Mouse (Mus musculus) MEL (cell line): ENCODE data around the gene Ctsa. TPM values are rescaled to one million over a fixed set of nuclear protein-coding genes. Genes with fewer than 3 reads are reported as not detected.
"Not testable (repeated sequence)": the region's sequence is repeated elsewhere in the genome, so short reads cannot be mapped to it uniquely, and the experiment has no call there.

Source experiments
- DNase-seq: peaks from one replicate; pipeline ENCODE4 v3.0.0; 2011; ENCODE audit warnings: low read depth, low spot score
- H3K27ac ChIP-seq: 2 replicates; pipeline ENCODE4 v1.5.1; 2012; ENCODE audit warnings: low read depth, mild to moderate bottlenecking, control low read depth, low read length, moderate library complexity; ENCODE audit not compliant: control insufficient read depth
- H3K27me3 ChIP-seq, 2 experiments: fragments of 150-350 bp in 1 of 2; sonication (generic) in 1 of 2; 2 replicates each; pipeline ENCODE4 v1.6.1; 2012; ENCODE audit warnings: low read length in 2 of 2, mild to moderate bottlenecking in 2 of 2, improper control_type of control experiment in 1 of 2, moderate library complexity in 1 of 2; ENCODE audit not compliant: insufficient read depth in 2 of 2, control insufficient read depth in 1 of 2
- H3K36me3 ChIP-seq, 2 experiments: 2 replicates each; pipeline ENCODE4 v1.6.1; 2012 to 2014; ENCODE audit warnings: low read length in 2 of 2, improper control_type of control experiment in 1 of 2, inconsistent platforms in 1 of 2, mild to moderate bottlenecking in 1 of 2; ENCODE audit not compliant: insufficient read depth in 2 of 2, control insufficient read depth in 1 of 2
- H3K4me1 ChIP-seq, 2 experiments: fragments of 150-350 bp in 1 of 2; sonication (generic) in 1 of 2; 2 replicates each; pipeline ENCODE4 v1.6.1; 2012; ENCODE audit warnings: low read length in 2 of 2, improper control_type of control experiment in 1 of 2, mild to moderate bottlenecking in 1 of 2; ENCODE audit not compliant: insufficient read depth in 2 of 2, control insufficient read depth in 1 of 2
- H3K4me3 ChIP-seq, 2 experiments: fragments of 150-350 bp in 1 of 2; sonication (generic) in 1 of 2; 2 replicates each; pipeline ENCODE4 v1.5.1; 2012; ENCODE audit warnings: low read depth in 2 of 2, low read length in 2 of 2, mild to moderate bottlenecking in 2 of 2, moderate library complexity in 2 of 2, control low read depth in 1 of 2, improper control_type of control experiment in 1 of 2; ENCODE audit not compliant: control insufficient read depth in 1 of 2, insufficient read depth in 1 of 2
- H3K79me2 ChIP-seq: 2 replicates; pipeline ENCODE4 v1.6.1; 2012; ENCODE audit warnings: mild to moderate bottlenecking, low read length, moderate library complexity; ENCODE audit not compliant: control insufficient read depth, poor library complexity, insufficient read depth
- H3K9ac ChIP-seq: 2 replicates; pipeline ENCODE4 v1.6.1; 2012; ENCODE audit warnings: low read depth, mild to moderate bottlenecking, control low read depth, low read length, moderate library complexity; ENCODE audit not compliant: control insufficient read depth, poor library complexity, severe bottlenecking
- H3K9me3 ChIP-seq: fragments of 150-350 bp; sonication (generic); replicated peaks from 2 replicates; pipeline ENCODE4 v1.6.1; 2012; ENCODE audit warnings: mild to moderate bottlenecking, low read length, improper control_type of control experiment, moderate library complexity; ENCODE audit not compliant: insufficient read depth
- BHLHE40 ChIP-seq: IDR thresholded peaks from 2 replicates; pipeline ENCODE4 v1.6.1; 2012; ENCODE audit warnings: low read depth, mild to moderate bottlenecking, inconsistent platforms, low read length, improper control_type of control experiment, borderline replicate concordance
- CTCF ChIP-seq, 3 experiments: IDR thresholded peaks in 2 of 3; conservative IDR thresholded peaks in 1 of 3; 2 replicates each; pipeline ENCODE4 v1.5.1; 2011 to 2012; ENCODE audit warnings: low read length in 3 of 3, low read depth in 2 of 3, mild to moderate bottlenecking in 2 of 3, improper control_type of control experiment in 1 of 3, inconsistent platforms in 1 of 3, mixed read lengths in 1 of 3, moderate library complexity in 1 of 3; ENCODE audit not compliant: control insufficient read depth in 1 of 3, insufficient read depth in 1 of 3, poor library complexity in 1 of 3, severe bottlenecking in 1 of 3
- EP300 ChIP-seq, 2 experiments: IDR thresholded peaks; 2 replicates each; pipeline ENCODE4 v1.6.1; 2011; ENCODE audit warnings: improper control_type of control experiment in 2 of 2, low read length in 2 of 2, low read depth in 1 of 2, mild to moderate bottlenecking in 1 of 2
- MAX ChIP-seq: IDR thresholded peaks from 2 replicates; pipeline ENCODE4 v1.6.1; 2011; ENCODE audit warnings: low read length, improper control_type of control experiment
- MYC ChIP-seq: IDR thresholded peaks from 2 replicates; pipeline ENCODE4 v1.6.1; 2011; ENCODE audit warnings: low read depth, mild to moderate bottlenecking, low read length, improper control_type of control experiment, moderate library complexity
- RAD21 ChIP-seq: IDR thresholded peaks from 2 replicates; pipeline ENCODE4 v1.6.1; 2011; ENCODE audit warnings: mild to moderate bottlenecking, low read depth, low read length, improper control_type of control experiment
- TBP ChIP-seq: IDR thresholded peaks from 2 replicates; pipeline ENCODE4 v1.8.0; 2011; ENCODE audit warnings: low read depth, low read length, improper control_type of control experiment
- ZMIZ1 ChIP-seq: IDR thresholded peaks from 2 replicates; pipeline ENCODE4 v1.6.1; 2012; ENCODE audit warnings: low read depth, mild to moderate bottlenecking, inconsistent platforms, low read length, improper control_type of control experiment, moderate library complexity
- ZNF384 ChIP-seq: IDR thresholded peaks from 2 replicates; pipeline ENCODE4 v1.6.1; 2012; ENCODE audit warnings: low read depth, mild to moderate bottlenecking, inconsistent platforms, low read length, improper control_type of control experiment
- polyA plus RNA-seq, 2 experiments: library from polyadenylated mRNA; stranded (reverse) in 1 of 2; unstranded in 1 of 2; fragments of >175 nt in 1 of 2; fragments of >200 nt in 1 of 2; gene quantifications; 2 replicates each; pipeline versions ENCODE4 v1.2.1 to v1.2.4; 2012; ENCODE audit warnings: low replicate concordance in 2 of 2, low read depth in 1 of 2; ENCODE audit not compliant: insufficient read length in 2 of 2, insufficient read depth in 1 of 2, missing spikeins in 1 of 2
- total RNA-seq: library from RNA; depleted of rRNA; stranded (reverse); fragments of 300-350 nt; gene quantifications from 2 replicates; pipeline ENCODE4 v1.2.3, GENCODE M21; 2012

Ctsa gene
- total and polyA plus RNA-seq, 3 experiments = 50.5 to 87.7 TPM; not detected in 1

DNA sequence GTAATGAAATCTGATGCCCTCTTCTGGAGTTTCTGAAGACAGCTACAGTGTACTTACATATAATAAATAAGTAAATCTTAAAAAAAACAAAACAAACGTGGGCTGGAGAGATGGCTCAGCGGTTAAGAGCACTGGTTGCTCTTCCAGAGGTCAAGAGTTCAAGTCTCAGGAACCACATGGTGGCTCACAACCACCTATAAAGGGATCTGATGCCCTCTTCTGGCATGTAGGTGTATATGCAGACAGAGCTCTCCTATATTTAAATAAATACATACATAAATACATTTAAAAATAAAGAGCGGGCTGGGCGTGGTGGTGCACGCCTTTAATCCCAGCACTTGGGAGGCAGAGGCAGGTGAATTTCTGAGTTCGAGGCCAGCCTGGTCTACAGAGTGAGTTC lies 34.1 kb upstream of the Ctsa start:
- not testable (repeated sequence) for H3K4me1 ChIP-seq, H3K9me3 ChIP-seq, H3K4me3 ChIP-seq, H3K9ac ChIP-seq, H3K27ac ChIP-seq, H3K27me3 ChIP-seq
- peak; percentile 58 for DNase-seq
- peaks cover 0 to 15% of the 10 kb centered on the region in 2 experiments; a peak in 3 of 4 replicates for H3K36me3 ChIP-seq
- TF ChIP-seq MYC (peak; percentile 79), RAD21 (peak; percentile 6), TBP (0 out of 2 replicates have a peak, but pooled peaks have one; percentile 22), CTCF (IDR thresholded peaks at IDR 0.05 in 2 of 3, conservative IDR thresholded peaks at IDR 0.05 in 1 of 3; ENCODE audit: control insufficient read depth in 1 of 3, insufficient read depth in 1 of 3, low read depth in 2 of 3, low read length in 3 of 3, poor library complexity in 1 of 3, severe bottlenecking in 1 of 3) (peak; percentile 12 to 44 (median 22); a peak in 3 of 6 replicates)
- peaks cover 15% of the 10 kb centered on the region for H3K79me2 ChIP-seq

DNA sequence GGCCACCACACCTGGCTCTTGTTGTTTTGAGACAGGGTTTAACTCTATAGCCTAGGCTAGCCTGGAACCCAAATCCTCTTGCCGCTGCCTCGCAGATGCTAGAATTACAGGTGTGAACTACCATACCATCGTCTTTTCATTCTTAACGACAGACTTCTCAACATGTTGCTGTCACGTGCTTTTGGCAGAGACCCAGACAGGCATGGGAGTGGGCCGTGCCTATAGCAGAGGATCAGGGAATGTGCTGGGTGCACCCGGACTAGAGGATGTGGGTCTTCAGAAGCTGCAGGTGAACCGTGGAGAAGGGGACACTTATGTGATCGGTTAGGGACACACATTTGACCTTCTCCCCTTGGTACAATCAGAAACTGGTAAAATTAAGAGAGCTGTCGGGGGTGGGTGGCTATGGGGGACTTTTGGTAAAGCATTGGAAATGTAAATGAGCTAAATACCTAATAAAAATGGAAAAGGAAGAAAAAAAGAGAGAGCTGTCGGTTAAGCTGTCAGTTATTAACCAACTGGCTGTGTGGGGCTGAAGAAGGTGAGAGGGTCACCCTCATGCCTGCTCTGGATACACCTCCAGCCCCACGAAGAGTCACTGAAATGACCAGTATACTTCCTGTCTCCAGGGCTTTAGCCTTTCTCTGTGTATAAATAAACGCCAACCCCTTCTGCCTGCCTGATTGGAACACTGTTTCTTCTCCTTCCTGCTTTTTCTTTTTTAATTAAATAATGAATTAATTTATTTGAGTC lies 32.2 kb upstream of the Ctsa start:
- no peak for DNase-seq
- TF ChIP-seq MAX (no peak), ZMIZ1 (no peak)
- TF ChIP-seq, all 39 proteins: peak for 0
- H3K9me3 ChIP-seq = no peaks in the 10 kb centered on the region
- H3K36me3 ChIP-seq = peaks cover 0 to 11% of the 10 kb centered on the region in 2 experiments; a peak in 3 of 4 replicates
- no peak overlapping the region for H3K9ac ChIP-seq
- H3K79me2 ChIP-seq = peaks cover 26% of the 10 kb centered on the region
- peaks cover 7 to 10% of the 10 kb centered on the region in 2 experiments; a peak in 3 of 4 replicates for H3K4me1 ChIP-seq
- no peak overlapping the region for H3K27ac ChIP-seq
- no peak overlapping the region for H3K4me3 ChIP-seq
- no peaks in the 10 kb centered on the region for H3K27me3 ChIP-seq

DNA sequence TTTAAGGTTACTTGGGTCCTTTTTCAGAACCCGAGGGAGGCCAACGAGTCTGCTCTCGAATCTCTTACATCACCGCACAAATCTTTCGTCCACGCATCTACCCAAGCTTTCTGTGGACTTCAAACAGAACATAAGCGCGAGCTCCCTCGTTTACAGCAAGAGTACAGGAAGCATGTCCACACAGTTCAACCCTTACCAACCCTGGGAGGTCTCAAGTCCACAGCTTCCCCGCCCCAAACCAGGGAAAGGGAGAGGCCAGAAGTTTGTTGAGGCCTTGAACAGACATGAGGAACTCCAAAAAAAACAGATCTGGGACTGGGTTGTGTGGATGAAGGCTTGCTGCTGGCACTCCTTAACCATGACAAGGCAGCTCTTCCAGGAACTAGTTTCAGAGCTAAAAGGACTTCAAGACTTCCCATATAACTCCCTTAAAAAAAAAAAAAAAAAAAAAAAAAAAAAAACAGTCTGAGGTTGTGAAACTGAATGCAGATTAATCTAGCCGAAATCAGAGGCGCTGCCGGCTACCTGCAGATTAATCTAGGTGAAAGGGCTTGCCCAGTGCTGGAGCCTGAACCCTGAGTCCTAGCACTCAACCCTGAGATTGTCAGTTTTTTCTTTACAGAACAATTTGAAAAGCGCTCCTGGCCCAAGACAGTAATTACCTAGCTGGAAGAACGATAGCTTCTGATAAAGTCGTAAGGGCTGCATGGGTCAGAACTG lies 29.3 kb upstream of the Ctsa start:
- H3K79me2 ChIP-seq = peaks cover 30% of the 10 kb centered on the region
- peak overlapping the region; percentile 86 for H3K9ac ChIP-seq
- peak overlapping the region; percentile 71 to 78 for H3K4me3 ChIP-seq
- H3K4me1 ChIP-seq = peaks cover 7 to 17% of the 10 kb centered on the region in 2 experiments; a peak in 3 of 4 replicates
- no peaks in the 10 kb centered on the region for H3K9me3 ChIP-seq
- DNase-seq = no peak
- TF ChIP-seq EP300 (IDR thresholded peaks at IDR 0.05; ENCODE audit: low read depth in 1 of 2, low read length in 2 of 2) (no peak), ZNF384 (peak; percentile 80), BHLHE40 (no peak)
- no peak overlapping the region; the same call in 1 of the 2 replicates for H3K27ac ChIP-seq
- H3K27me3 ChIP-seq = no peaks in the 10 kb centered on the region
- peaks cover 0 to 18% of the 10 kb centered on the region in 2 experiments; a peak in 3 of 4 replicates for H3K36me3 ChIP-seq
